Mouse (Mus musculus): Measurements from ENCODE around the gene Bri3. TPM values are rescaled to one million over a fixed set of nuclear protein-coding genes. Genes with fewer than 3 reads are reported as not detected.

Bri3 gene
- polyA plus RNA-seq, 1 experiment = 104 TPM

GRCm38 (mm10) chr5:144411702-144412101 lies 167.5 kb downstream of the Bri3 start:
- no peak overlapping the region for H3K4me3 ChIP-seq (ENCODE audit: insufficient read depth, low read length)
- TF ChIP-seq POLR2A (IDR thresholded peaks at IDR 0.05; ENCODE audit: extremely low read depth, insufficient read depth, low read length) = no peak
- TF ChIP-seq CTCF (IDR thresholded peaks at IDR 0.05; ENCODE audit: extremely low read depth, insufficient read depth, low read length) = no peak
- H3K27ac ChIP-seq (ENCODE audit: insufficient read depth, low read length) = no peak overlapping the region
- no peaks in the 10 kb centered on the region for H3K4me1 ChIP-seq (ENCODE audit: control insufficient read depth, insufficient read depth, low read length)

- TF ChIP-seq POLR2A (IDR thresholded peaks at IDR 0.05; ENCODE audit: extremely low read depth, insufficient read depth, low read length) = no peak
- TF ChIP-seq CTCF (IDR thresholded peaks at IDR 0.05; ENCODE audit: extremely low read depth, insufficient read depth, low read length) = no peak
- Histone ChIP-seq H3K4me3 (ENCODE audit: insufficient read depth, low read length) (no peak overlapping the region), H3K4me1 (ENCODE audit: control insufficient read depth, insufficient read depth, low read length) (no peaks in the 10 kb centered on the region), H3K27ac (ENCODE audit: insufficient read depth, low read length) (no peak overlapping the region)
Observed at GRCm38 (mm10) chr5:144412781-144413180, 168.5 kb downstream of the Bri3 start.

- TF ChIP-seq CTCF (IDR thresholded peaks at IDR 0.05; ENCODE audit: extremely low read depth, insufficient read depth, low read length) (no peak), POLR2A (IDR thresholded peaks at IDR 0.05; ENCODE audit: extremely low read depth, insufficient read depth, low read length) (no peak)
- Histone ChIP-seq H3K4me1 (ENCODE audit: control insufficient read depth, insufficient read depth, low read length) (no peaks in the 10 kb centered on the region), H3K4me3 (ENCODE audit: insufficient read depth, low read length) (no peak overlapping the region), H3K27ac (ENCODE audit: insufficient read depth, low read length) (no peak overlapping the region)
Observed at GRCm38 (mm10) chr5:144418456-144418855, 174.2 kb downstream of the Bri3 start.

DNA sequence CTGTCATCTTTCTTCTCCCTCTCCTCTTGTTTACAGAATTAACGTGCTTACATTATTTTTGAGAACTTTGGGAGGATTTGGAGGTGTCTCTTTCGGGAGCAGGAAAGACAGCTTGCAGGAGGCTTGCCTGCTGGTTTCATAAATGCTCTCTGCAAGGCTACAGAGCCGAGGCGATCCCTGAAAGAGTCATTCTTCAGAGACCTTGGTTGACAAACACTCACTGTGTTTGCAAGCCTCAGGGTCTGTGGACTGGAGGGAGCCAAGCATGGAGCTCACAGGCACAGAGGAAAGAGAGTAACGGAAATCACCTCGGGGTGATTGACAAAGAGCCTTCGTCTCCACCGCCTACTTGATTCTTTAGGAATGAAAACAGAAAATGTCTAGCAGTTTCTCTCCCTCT lies 175.8 kb downstream of the Bri3 start:
- Histone ChIP-seq H3K27ac (ENCODE audit: insufficient read depth, low read length) (no peak overlapping the region), H3K4me1 (ENCODE audit: control insufficient read depth, insufficient read depth, low read length) (no peaks in the 10 kb centered on the region), H3K4me3 (ENCODE audit: insufficient read depth, low read length) (no peak overlapping the region)
- TF ChIP-seq POLR2A (IDR thresholded peaks at IDR 0.05; ENCODE audit: extremely low read depth, insufficient read depth, low read length) (no peak), CTCF (IDR thresholded peaks at IDR 0.05; ENCODE audit: extremely low read depth, insufficient read depth, low read length) (no peak)

- Histone ChIP-seq H3K27ac (ENCODE audit: insufficient read depth, low read length) (no peak overlapping the region), H3K4me1 (ENCODE audit: control insufficient read depth, insufficient read depth, low read length) (no peaks in the 10 kb centered on the region; the same call in 1 of the 2 replicates), H3K4me3 (ENCODE audit: insufficient read depth, low read length) (no peak overlapping the region)
- TF ChIP-seq CTCF (IDR thresholded peaks at IDR 0.05; ENCODE audit: extremely low read depth, insufficient read depth, low read length) (no peak), POLR2A (IDR thresholded peaks at IDR 0.05; ENCODE audit: extremely low read depth, insufficient read depth, low read length) (no peak)
Observed at GRCm38 (mm10) chr5:144426697-144427096, 182.5 kb downstream of the Bri3 start.

DNA sequence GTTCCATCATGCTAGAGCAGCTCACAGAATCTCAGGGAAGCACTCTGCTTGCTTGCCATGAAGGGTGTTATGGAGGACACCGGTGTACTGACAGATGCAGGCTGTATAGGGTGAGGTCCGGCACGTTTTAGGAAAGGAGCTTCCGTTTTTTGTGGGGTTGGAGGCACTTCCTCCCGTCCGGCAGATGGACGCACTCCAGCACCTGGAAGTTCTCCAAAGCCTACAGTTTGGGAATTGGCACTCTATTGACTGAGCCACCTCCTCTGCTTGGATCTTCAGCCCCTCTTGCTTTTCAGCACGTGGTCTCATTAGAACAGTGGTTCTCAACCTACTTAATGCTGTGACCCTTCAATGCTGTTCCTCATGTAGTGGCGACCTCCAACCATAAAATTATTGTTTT lies 183.6 kb downstream of the Bri3 start:
- Histone ChIP-seq H3K4me3 (ENCODE audit: insufficient read depth, low read length) (no peak overlapping the region), H3K4me1 (ENCODE audit: control insufficient read depth, insufficient read depth, low read length) (no peaks in the 10 kb centered on the region; the same call in 1 of the 2 replicates), H3K27ac (ENCODE audit: insufficient read depth, low read length) (no peak overlapping the region)
- no peak for TF ChIP-seq CTCF (IDR thresholded peaks at IDR 0.05; ENCODE audit: extremely low read depth, insufficient read depth, low read length)
- TF ChIP-seq POLR2A (IDR thresholded peaks at IDR 0.05; ENCODE audit: extremely low read depth, insufficient read depth, low read length) = no peak

GRCm38 (mm10) chr5:144431481-144431880 lies 187.2 kb downstream of the Bri3 start:
- H3K27ac ChIP-seq (ENCODE audit: insufficient read depth, low read length) = no peak overlapping the region
- H3K4me3 ChIP-seq (ENCODE audit: insufficient read depth, low read length) = no peak overlapping the region
- no peaks in the 10 kb centered on the region; the same call in 1 of the 2 replicates for H3K4me1 ChIP-seq (ENCODE audit: control insufficient read depth, insufficient read depth, low read length)
- TF ChIP-seq POLR2A (IDR thresholded peaks at IDR 0.05; ENCODE audit: extremely low read depth, insufficient read depth, low read length) (no peak), CTCF (IDR thresholded peaks at IDR 0.05; ENCODE audit: extremely low read depth, insufficient read depth, low read length) (no peak)

DNA sequence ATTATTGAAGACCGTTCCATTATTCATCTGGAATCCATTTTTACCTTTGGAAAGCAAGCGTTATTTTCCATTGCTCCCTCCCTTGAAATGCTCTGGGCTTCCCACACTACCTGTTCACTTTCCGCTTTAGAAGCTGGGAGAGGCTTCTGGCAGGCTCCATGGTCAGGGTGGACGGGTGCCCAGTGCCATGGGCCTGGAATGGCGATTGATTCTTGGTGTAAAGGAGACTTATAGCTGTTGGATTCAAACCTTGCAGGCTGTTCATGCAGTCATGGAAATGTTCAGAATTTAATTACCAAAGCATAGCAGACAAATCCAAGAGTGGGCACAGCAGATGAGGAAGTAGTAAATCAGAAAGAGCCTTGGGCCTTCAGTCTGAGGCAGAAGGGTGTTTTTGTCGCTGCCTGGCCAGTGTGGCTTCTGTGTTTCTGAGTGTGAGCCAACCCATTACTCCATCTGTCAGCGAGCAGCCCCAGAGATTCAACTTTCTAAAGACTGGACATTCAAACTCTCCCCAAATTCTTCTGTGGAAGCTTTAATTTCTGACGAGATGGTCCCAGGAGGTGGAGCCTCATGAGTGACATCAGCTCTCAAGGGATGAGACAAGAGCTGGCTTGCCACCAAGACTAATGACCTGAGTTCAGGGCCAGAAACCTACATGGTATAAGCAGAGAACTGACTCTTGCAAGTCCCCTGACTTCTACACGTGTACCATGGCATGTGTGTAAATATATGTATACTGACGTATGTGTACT lies 195.2 kb downstream of the Bri3 start:
- TF ChIP-seq CTCF (IDR thresholded peaks at IDR 0.05; ENCODE audit: extremely low read depth, insufficient read depth, low read length) = no peak
- no peak for TF ChIP-seq POLR2A (IDR thresholded peaks at IDR 0.05; ENCODE audit: extremely low read depth, insufficient read depth, low read length)
- Histone ChIP-seq H3K27ac (ENCODE audit: insufficient read depth, low read length) (no peak overlapping the region), H3K4me1 (ENCODE audit: control insufficient read depth, insufficient read depth, low read length) (no peaks in the 10 kb centered on the region), H3K4me3 (ENCODE audit: insufficient read depth, low read length) (no peak overlapping the region)

GRCm38 (mm10) chr5:144441831-144442271 lies 197.6 kb downstream of the Bri3 start:
- H3K27ac ChIP-seq (ENCODE audit: insufficient read depth, low read length) = no peak overlapping the region
- no peak for TF ChIP-seq CTCF (IDR thresholded peaks at IDR 0.05; ENCODE audit: extremely low read depth, insufficient read depth, low read length)
- TF ChIP-seq POLR2A (IDR thresholded peaks at IDR 0.05; ENCODE audit: extremely low read depth, insufficient read depth, low read length) = no peak
- H3K4me3 ChIP-seq (ENCODE audit: insufficient read depth, low read length) = no peak overlapping the region
- H3K4me1 ChIP-seq (ENCODE audit: control insufficient read depth, insufficient read depth, low read length) = no peaks in the 10 kb centered on the region
